Mouse (Mus musculus) megakaryocyte, embryonic 14.5 days (primary cell): ENCODE results near the gene Socs2.

ENCODE experiments used
- FLI1 ChIP-seq: IDR thresholded peaks from 2 replicates; pipeline ENCODE4 v1.6.1; 2012; ENCODE audit warnings: low read length, inconsistent platforms, mixed read lengths
- GATA1 ChIP-seq: IDR thresholded peaks from 3 replicates; pipeline ENCODE4 v1.6.1; 2012; ENCODE audit warnings: mixed read lengths, low read length, inconsistent platforms, borderline replicate concordance

DNA sequence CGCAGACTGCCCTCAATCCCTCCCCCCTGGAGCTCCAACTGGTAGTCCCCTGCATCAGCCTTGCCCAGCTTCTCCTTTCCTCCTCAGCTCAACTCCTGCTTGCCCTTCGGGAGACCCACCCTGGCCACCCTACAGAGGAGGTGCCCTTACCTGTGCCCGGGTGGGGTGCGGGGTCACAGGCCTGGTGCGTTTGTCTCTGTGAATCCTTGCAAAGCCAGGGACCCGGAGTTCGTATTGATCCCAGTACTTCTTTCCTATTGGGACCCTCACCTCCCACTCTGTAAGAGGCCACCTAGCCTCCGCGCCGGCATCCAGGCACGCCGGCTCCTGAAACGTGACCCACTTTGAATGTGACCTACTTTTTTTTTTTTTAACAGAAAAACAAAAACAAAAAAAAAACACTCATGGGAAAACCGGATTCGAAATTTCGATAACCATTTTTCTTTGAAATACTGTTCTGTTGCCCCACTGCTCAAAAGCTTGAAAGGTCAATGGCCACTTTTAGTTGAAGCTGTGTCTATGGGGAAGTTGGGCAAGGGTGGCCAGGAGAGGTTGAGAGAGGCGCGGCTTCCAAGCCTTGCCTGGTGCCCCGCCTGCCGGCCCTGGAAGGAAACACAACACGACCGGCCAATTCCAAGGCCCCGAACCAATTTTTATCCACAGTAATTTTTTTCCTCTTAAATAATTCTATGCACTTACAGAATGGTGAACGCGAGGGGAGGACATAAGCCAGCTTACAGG lies 686 bp upstream of the Socs2 start:
- no peak for TF ChIP-seq GATA1
- TF ChIP-seq FLI1, result no peak
